Mouse (Mus musculus) heart, postnatal 0 days (tissue): ENCODE measurements around the gene Zfp579. TPM values are rescaled to one million over a fixed set of nuclear protein-coding genes. Genes with fewer than 3 reads are reported as not detected.
A peak's percentile ranks its signal among the peaks of the same experiment; 100 is the strongest.

Source experiments
- ATAC-seq: fragments of 200-750 bp; cut with Nextera tagmentation; 2 replicates; pipeline ENCODE4 v1.8.0; 2017; ENCODE audit warnings: low read depth, moderate number of reproducible peaks, moderate library complexity; ENCODE audit not compliant: insufficient read depth
- DNase-seq: peaks from one replicate; pipeline ENCODE4 v3.0.0-alpha.2; 2016; ENCODE audit warnings: low spot score
- H3K27ac ChIP-seq: fragments of 300-500 bp; sonication (generic); 2 replicates; pipeline ENCODE4 v1.5.1; 2014; ENCODE audit warnings: low read depth, mild to moderate bottlenecking
- H3K27me3 ChIP-seq: fragments of 300-500 bp; sonication (generic); 2 replicates; pipeline ENCODE4 v1.6.1; 2014; ENCODE audit warnings: low read length, mixed read lengths; ENCODE audit not compliant: control insufficient read depth, insufficient read depth
- H3K36me3 ChIP-seq: fragments of 300-500 bp; sonication (generic); replicated peaks from 2 replicates; pipeline ENCODE4 v1.6.1; 2014; ENCODE audit warnings: low read length, mixed read lengths; ENCODE audit not compliant: control insufficient read depth, insufficient read depth
- H3K4me1 ChIP-seq: fragments of 300-500 bp; sonication (generic); 2 replicates; pipeline ENCODE4 v1.6.1; 2014; ENCODE audit warnings: antibody characterized with exemption; ENCODE audit not compliant: control insufficient read depth, insufficient read depth
- H3K4me2 ChIP-seq: fragments of 300-500 bp; sonication (generic); 2 replicates; pipeline ENCODE4 v1.6.1; 2014; ENCODE audit warnings: low read depth, mild to moderate bottlenecking, low read length, moderate library complexity
- H3K4me3 ChIP-seq: fragments of 300-500 bp; sonication (generic); 2 replicates; pipeline ENCODE4 v1.5.1; 2014; ENCODE audit warnings: low read depth, low read length
- H3K9ac ChIP-seq: fragments of 300-500 bp; sonication (generic); replicated peaks from 2 replicates; pipeline ENCODE4 v1.6.1; 2014; ENCODE audit warnings: low read depth, low read length, mixed read lengths
- H3K9me3 ChIP-seq: fragments of 300-500 bp; sonication (generic); replicated peaks from 2 replicates; pipeline ENCODE4 v1.6.1; 2016; ENCODE audit warnings: low read length; ENCODE audit not compliant: control insufficient read depth
- CTCF ChIP-seq: IDR thresholded peaks from 2 replicates; pipeline ENCODE4 v1.5.1; 2016; ENCODE audit warnings: antibody characterized with exemption, control low read depth, low read depth
- EP300 ChIP-seq: IDR thresholded peaks from 2 replicates; pipeline ENCODE4 v1.6.1; 2016; ENCODE audit warnings: antibody characterized with exemption, low read depth
- WGBS: fragments of 180-500 bp; shearing (Covaris S2); extraction: QIAGEN DNeasy Blood & Tissue Kit; methylation state at CpG from one replicate; pipeline ENCODE4 v1.1.7; 2014; 5-methylcytosine and 5-hydroxymethylcytosine counted together
- polyA plus RNA-seq: library from polyadenylated mRNA; unstranded; fragments of >200 nt; fragmentation: Nextera tagmentation; extraction: Ambion mirVana; gene quantifications from 2 replicates; pipeline ENCODE4 v1.2.1, GENCODE M21; 2015
- total RNA-seq: library from RNA; depleted of rRNA; stranded (reverse); fragments of >200 nt; gene quantifications from 2 replicates; pipeline ENCODE4 v1.2.3, GENCODE M21; 2014; ENCODE audit warnings: low replicate concordance

The Zfp579 gene
- total and polyA plus RNA-seq, 2 experiments from 2014 or later = 15.0 to 25.4 TPM

GRCm38 (mm10) chr7:4996934-4997333 lies 976 bp upstream of the Zfp579 start:
- DNase-seq (no peak), ATAC-seq (no peak)
- Histone ChIP-seq H3K4me1 (peaks cover 12% of the 10 kb centered on the region), H3K36me3 (peaks cover 14% of the 10 kb centered on the region), H3K27ac (peak overlapping the region; percentile 65), H3K4me2 (peak overlapping the region; percentile 98), H3K9ac (no peak overlapping the region), H3K27me3 (0 out of 2 replicates have a peak, but pooled peaks cover 8% of the 10 kb centered on the region), H3K9me3 (no peaks in the 10 kb centered on the region), H3K4me3 (peak overlapping the region; percentile 68; the same call in 1 of the 2 replicates)
- 42% methylated on average over 5 of the region's 8 CpGs for WGBS
- TF ChIP-seq EP300 = no peak

GRCm38 (mm10) chr7:4995268-4996002 lies 523 bp downstream of the Zfp579 start:
- peak; percentile 35 for ATAC-seq
- peak overlapping the region; percentile 17 for H3K27ac ChIP-seq

GRCm38 (mm10) chr7:4993999-4994788 lies 1.8 kb downstream of the Zfp579 start:
- WGBS = 55% methylated on average over 54 of the region's 59 CpGs
- Histone ChIP-seq H3K9ac (no peak overlapping the region), H3K4me1 (peaks cover 12% of the 10 kb centered on the region), H3K36me3 (peaks cover 14% of the 10 kb centered on the region), H3K4me3 (peak overlapping the region; percentile 68; the same call in 1 of the 2 replicates), H3K27me3 (0 out of 2 replicates have a peak, but pooled peaks cover 8% of the 10 kb centered on the region), H3K4me2 (peak overlapping the region; percentile 98), H3K9me3 (no peaks in the 10 kb centered on the region), H3K27ac (no peak overlapping the region)
- DNase-seq (no peak), ATAC-seq (no peak)
- TF ChIP-seq CTCF (no peak), EP300 (no peak)

More at GRCm38 (mm10) chr7:4995268-4996002, 523 bp downstream of the Zfp579 start:
- peaks cover 14% of the 10 kb centered on the region for H3K36me3 ChIP-seq
- no peak for TF ChIP-seq CTCF
- H3K4me2 ChIP-seq = peak overlapping the region; percentile 98
- no peaks in the 10 kb centered on the region for H3K9me3 ChIP-seq
- no peak for DNase-seq
- peak overlapping the region; percentile 88 for H3K9ac ChIP-seq
- peak overlapping the region; percentile 68 for H3K4me3 ChIP-seq
- H3K27me3 ChIP-seq = 0 out of 2 replicates have a peak, but pooled peaks cover 8% of the 10 kb centered on the region
- H3K4me1 ChIP-seq = peaks cover 12% of the 10 kb centered on the region
- WGBS = 6% methylated on average over 19 of the region's 19 CpGs

- Histone ChIP-seq H3K27me3 (0 out of 2 replicates have a peak, but pooled peaks cover 8% of the 10 kb centered on the region), H3K4me3 (no peak overlapping the region), H3K36me3 (peaks cover 14% of the 10 kb centered on the region), H3K4me1 (peaks cover 12% of the 10 kb centered on the region), H3K27ac (no peak overlapping the region), H3K9me3 (no peaks in the 10 kb centered on the region), H3K4me2 (0 out of 2 replicates have a peak overlapping the region, but pooled peaks have one; percentile 0), H3K9ac (no peak overlapping the region)
- TF ChIP-seq CTCF (no peak), EP300 (no peak)
- ATAC-seq (no peak), DNase-seq (no peak)
- 56% methylated on average over 47 of the region's 55 CpGs for WGBS
These were observed 2.5 kb downstream of the Zfp579 start for GRCm38 (mm10) chr7:4993347-4993998.

- no peak overlapping the region for H3K4me2 ChIP-seq
- no peak overlapping the region for H3K4me3 ChIP-seq
- H3K36me3 ChIP-seq = peaks cover 10% of the 10 kb centered on the region
- no peak overlapping the region for H3K9ac ChIP-seq
- no peak for TF ChIP-seq CTCF
- H3K9me3 ChIP-seq = no peaks in the 10 kb centered on the region
- WGBS = 4% methylated on average over 2 of the region's 2 CpGs
- ATAC-seq (no peak; the same call in 1 of the 2 replicates), DNase-seq (no peak)
- H3K4me1 ChIP-seq = no peaks in the 10 kb centered on the region
- H3K27ac ChIP-seq = no peak overlapping the region
- 0 out of 2 replicates have a peak, but pooled peaks cover 6% of the 10 kb centered on the region for H3K27me3 ChIP-seq
These were observed 7.7 kb downstream of the Zfp579 start for GRCm38 (mm10) chr7:4988250-4988649.
